Mouse (Mus musculus) limb, embryonic 12.5 days (tissue): ENCODE results near the gene E030018B13Rik. TPM values are rescaled to one million over a fixed set of nuclear protein-coding genes. Genes with fewer than 3 reads are reported as not detected.

ENCODE experiments used
- ATAC-seq: fragments of 200-750 bp; cut with Nextera tagmentation; 2 replicates; pipeline ENCODE4 v1.8.0; 2017; ENCODE audit warnings: low read depth, moderate TSS enrichment; ENCODE audit not compliant: insufficient number of reproducible peaks, insufficient read depth, low FRiP score, low TSS enrichment
- H3K27ac ChIP-seq: fragments of 300-500 bp; sonication (generic); 2 replicates; pipeline ENCODE4 v1.5.1; 2016; ENCODE audit warnings: mild to moderate bottlenecking, moderate library complexity
- H3K27me3 ChIP-seq: fragments of 300-500 bp; sonication (generic); 2 replicates; pipeline ENCODE4 v1.6.1; 2016; ENCODE audit warnings: mild to moderate bottlenecking, moderate library complexity
- H3K36me3 ChIP-seq: fragments of 300-500 bp; sonication (generic); 2 replicates; pipeline ENCODE4 v1.6.1; 2016; ENCODE audit warnings: mild to moderate bottlenecking, moderate library complexity
- H3K4me1 ChIP-seq: fragments of 300-500 bp; sonication (generic); replicated peaks from 2 replicates; pipeline ENCODE4 v1.6.1; 2016
- H3K4me2 ChIP-seq: fragments of 300-500 bp; sonication (generic); 2 replicates; pipeline ENCODE4 v1.6.1; 2016; ENCODE audit warnings: mild to moderate bottlenecking, moderate library complexity
- H3K4me3 ChIP-seq: fragments of 300-500 bp; sonication (generic); replicated peaks from 2 replicates; pipeline ENCODE4 v1.5.1; 2016; ENCODE audit warnings: mild to moderate bottlenecking
- H3K9ac ChIP-seq: fragments of 300-500 bp; sonication (generic); replicated peaks from 2 replicates; pipeline ENCODE4 v1.6.1; 2016; ENCODE audit warnings: mild to moderate bottlenecking, moderate library complexity
- H3K9me3 ChIP-seq: fragments of 300-500 bp; sonication (generic); 2 replicates; pipeline ENCODE4 v1.6.1; 2016; ENCODE audit warnings: mild to moderate bottlenecking, moderate library complexity
- WGBS: fragments of 180-500 bp; shearing (Covaris S2); methylation state at CpG from one replicate; pipeline ENCODE4 v1.1.7; 2016; 5-methylcytosine and 5-hydroxymethylcytosine counted together
- polyA plus RNA-seq: library from polyadenylated mRNA; unstranded; fragments of >200 nt; fragmentation: Nextera tagmentation; extraction: Ambion mirVana; gene quantifications from 2 replicates; pipeline ENCODE4 v1.2.1, GENCODE M21; 2016

Gene E030018B13Rik
- polyA plus RNA-seq, 1 experiment from 2014 or later: not detected

DNA sequence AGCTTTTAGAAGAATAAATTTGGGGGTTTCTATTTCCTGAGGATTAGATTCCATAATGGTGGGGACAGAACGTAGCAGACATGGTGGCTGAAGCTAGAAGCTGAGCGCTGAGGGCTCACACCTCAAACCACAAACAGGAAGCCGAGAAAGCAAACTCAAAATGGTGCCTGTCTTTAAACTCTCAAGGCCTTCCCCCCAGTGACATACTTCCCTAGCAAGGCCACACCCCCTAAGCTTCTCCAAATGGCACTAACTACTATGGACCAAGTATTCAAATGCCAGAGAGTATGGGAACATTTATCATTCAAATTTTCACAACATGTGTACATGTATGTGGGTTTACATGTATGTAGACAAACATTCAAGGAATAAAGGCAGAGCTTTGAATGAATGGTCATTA, 13.5 kb downstream of the E030018B13Rik start:
- Histone ChIP-seq H3K9me3 (no peaks in the 10 kb centered on the region), H3K4me1 (peaks cover 23% of the 10 kb centered on the region), H3K4me2 (no peak overlapping the region), H3K27me3 (no peaks in the 10 kb centered on the region), H3K36me3 (no peaks in the 10 kb centered on the region), H3K27ac (no peak overlapping the region), H3K4me3 (no peak overlapping the region), H3K9ac (no peak overlapping the region)
- 89% methylated on average over 3 of the region's 3 CpGs for WGBS
- ATAC-seq: no peak

DNA sequence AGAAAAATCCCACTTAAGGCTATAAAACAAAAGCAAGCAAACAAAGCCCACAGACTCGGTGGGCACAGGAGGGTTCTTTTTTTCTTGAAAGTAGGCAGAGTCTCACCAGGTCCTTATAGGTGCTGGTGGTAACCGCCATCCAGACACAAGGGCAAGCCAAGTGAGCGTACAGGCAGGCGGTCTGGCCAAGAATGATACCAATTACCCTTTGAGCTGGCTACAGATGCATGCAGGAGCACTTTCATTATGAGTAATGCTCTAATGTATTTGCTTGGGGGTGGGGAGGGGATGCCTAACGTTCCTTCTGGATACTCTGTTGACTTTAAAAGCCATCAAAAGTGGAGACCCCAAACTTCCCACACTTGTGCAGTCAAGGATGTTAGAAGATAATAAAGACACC, 14.1 kb downstream of the E030018B13Rik start:
- Histone ChIP-seq H3K4me1 (peaks cover 23% of the 10 kb centered on the region), H3K27ac (no peak overlapping the region), H3K36me3 (no peaks in the 10 kb centered on the region), H3K9ac (no peak overlapping the region), H3K27me3 (no peaks in the 10 kb centered on the region), H3K4me2 (no peak overlapping the region), H3K4me3 (no peak overlapping the region), H3K9me3 (no peaks in the 10 kb centered on the region)
- ATAC-seq: no peak
- WGBS: 90% methylated on average over 5 of the region's 5 CpGs

DNA sequence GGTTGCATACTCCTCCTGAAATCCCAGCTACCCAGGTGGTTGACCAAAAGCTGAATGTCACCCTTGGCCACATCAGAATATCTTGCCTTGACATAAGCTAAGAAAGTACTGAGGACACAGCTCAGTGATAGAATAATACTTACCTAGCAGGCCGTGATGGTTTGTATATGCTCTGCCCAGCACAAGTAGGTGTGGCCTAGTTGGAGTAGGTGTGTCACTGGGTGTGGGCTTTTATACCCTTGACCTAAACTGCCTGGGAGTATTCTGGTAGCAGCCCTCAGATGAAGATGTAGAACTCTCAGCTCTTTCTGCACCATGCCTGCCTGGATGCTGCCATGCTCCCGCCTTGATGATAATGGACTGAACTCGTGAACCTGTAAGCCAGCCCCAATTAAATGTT, 15.8 kb downstream of the E030018B13Rik start:
- no peak overlapping the region for H3K4me2 ChIP-seq
- H3K4me1 ChIP-seq: peaks cover 19% of the 10 kb centered on the region
- H3K9ac ChIP-seq: no peak overlapping the region
- WGBS: 87% methylated on average over 3 of the region's 3 CpGs
- no peaks in the 10 kb centered on the region for H3K36me3 ChIP-seq
- no peak overlapping the region for H3K4me3 ChIP-seq
- no peaks in the 10 kb centered on the region for H3K27me3 ChIP-seq
- no peak overlapping the region for H3K27ac ChIP-seq
- ATAC-seq: no peak
- H3K9me3 ChIP-seq: no peaks in the 10 kb centered on the region

DNA sequence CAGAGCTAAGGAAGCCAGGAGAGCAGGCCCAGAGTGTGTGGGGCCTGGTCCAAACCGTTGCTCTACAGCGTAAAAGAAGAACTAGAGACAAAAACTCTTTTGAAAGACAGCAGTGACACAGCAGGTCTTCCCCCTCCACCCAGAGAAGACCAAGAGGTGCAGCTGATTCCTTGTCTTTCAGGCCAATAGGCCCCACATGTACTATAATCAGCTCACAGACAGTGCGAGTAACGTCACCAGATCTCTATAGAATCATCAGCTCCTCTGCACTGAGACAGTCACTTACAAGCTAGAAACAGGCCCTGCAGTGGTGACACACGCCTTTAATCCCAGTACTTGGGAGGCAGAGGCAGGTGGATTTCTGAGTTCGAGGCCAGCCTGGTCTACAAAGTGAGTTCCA, 17.2 kb downstream of the E030018B13Rik start:
- WGBS: 89% methylated on average over 6 of the region's 6 CpGs
- H3K4me2 ChIP-seq: no peak overlapping the region
- no peak overlapping the region for H3K4me3 ChIP-seq
- ATAC-seq: no peak
- peaks cover 19% of the 10 kb centered on the region for H3K4me1 ChIP-seq
- H3K36me3 ChIP-seq: no peaks in the 10 kb centered on the region
- no peak overlapping the region for H3K9ac ChIP-seq
- no peak overlapping the region for H3K27ac ChIP-seq
- no peaks in the 10 kb centered on the region for H3K9me3 ChIP-seq
- H3K27me3 ChIP-seq: no peaks in the 10 kb centered on the region

DNA sequence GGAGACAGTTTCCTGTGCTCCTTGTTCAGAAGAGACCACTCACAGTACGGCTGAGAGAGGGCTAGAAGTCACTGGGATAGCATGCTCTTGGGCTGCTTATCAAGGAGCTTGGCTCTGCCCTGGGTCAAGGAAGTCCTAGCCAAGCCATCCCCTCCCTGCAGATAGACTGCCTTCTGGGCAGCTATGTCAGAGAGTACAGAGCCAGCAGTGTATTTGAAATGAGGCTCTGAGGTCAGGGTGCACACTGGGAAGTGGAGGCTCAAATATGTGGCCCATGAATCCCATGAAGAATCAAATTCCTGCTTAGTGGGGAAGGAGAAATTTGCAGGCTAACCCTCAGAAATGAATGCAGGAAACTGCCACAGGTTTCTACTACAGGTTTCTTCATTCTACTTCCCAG, 17.9 kb downstream of the E030018B13Rik start:
- Histone ChIP-seq H3K4me1 (peaks cover 19% of the 10 kb centered on the region), H3K27ac (no peak overlapping the region), H3K9me3 (no peaks in the 10 kb centered on the region), H3K9ac (no peak overlapping the region), H3K4me3 (no peak overlapping the region), H3K36me3 (no peaks in the 10 kb centered on the region), H3K4me2 (no peak overlapping the region), H3K27me3 (no peaks in the 10 kb centered on the region; the same call in 1 of the 2 replicates)
- ATAC-seq: no peak
- 85% methylated on average over 1 of the region's 1 CpGs for WGBS

DNA sequence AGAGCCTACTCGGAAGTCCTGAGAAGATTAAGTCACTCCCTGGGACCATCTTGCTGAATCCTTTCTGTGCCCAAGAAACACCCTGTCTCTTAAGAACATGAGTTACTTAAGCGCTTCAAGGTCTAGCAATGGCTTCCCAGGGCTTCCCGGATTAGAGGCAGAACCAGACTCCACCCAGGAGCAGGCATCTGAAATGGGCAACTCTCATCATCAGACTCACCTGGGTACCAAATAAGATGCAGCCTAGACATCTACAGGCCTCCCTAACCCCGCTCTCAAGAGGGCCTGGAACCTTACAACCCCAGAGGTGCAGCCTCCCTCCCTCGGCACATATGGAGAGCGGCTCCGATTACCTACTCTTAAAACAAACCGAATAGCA, 19.1 kb downstream of the E030018B13Rik start:
- peak overlapping the region; percentile 81 for H3K4me3 ChIP-seq
- no peak for ATAC-seq
- peak overlapping the region; percentile 53; the same call in 1 of the 2 replicates for H3K27ac ChIP-seq
- H3K36me3 ChIP-seq: no peaks in the 10 kb centered on the region
- H3K27me3 ChIP-seq: no peaks in the 10 kb centered on the region; the same call in 1 of the 2 replicates
- WGBS: 21% methylated on average over 8 of the region's 8 CpGs
- 0 out of 2 replicates have a peak overlapping the region, but pooled peaks have one; percentile 23 for H3K9ac ChIP-seq
- peaks cover 24% of the 10 kb centered on the region for H3K4me1 ChIP-seq
- peak overlapping the region; percentile 92 for H3K4me2 ChIP-seq
- no peaks in the 10 kb centered on the region for H3K9me3 ChIP-seq

DNA sequence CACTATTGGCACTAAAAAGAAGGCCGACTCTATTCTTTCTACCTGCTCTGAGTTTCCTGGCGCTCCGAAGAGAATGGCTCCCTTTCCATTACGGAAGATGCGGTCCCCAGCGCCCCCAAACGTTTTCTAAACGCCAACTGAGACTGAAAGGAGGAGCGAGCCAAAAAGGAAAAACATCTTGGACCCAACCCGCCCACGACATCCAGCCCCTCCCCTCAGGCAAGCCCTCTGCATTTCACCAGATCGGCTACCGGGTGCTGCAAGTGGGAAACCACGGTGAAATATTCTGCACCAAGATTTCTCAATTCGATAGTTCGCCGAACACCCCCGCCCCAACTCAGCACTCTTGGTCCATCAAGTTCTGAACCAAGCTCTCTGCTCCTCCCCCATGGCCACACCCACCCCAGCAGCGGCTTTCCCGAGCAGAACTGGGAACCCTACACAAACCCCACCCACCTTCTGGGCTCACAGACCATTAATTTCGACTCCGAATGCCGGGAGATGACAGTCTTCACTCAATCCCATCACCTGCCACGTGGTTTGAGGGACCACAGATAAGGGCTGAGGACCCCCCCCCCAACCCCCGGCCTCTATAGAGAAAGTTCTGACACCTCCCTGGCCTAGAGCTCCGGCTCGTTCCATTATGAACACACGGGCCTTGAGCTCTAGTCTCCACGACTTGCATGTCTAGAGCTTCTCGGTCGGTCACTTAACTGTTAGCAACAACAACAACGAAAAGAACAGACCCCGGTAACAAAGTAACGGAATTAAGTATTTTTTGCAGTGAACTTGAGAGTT, 19.7 kb downstream of the E030018B13Rik start:
- no peaks in the 10 kb centered on the region; the same call in 1 of the 2 replicates for H3K27me3 ChIP-seq
- H3K4me3 ChIP-seq: peak overlapping the region; percentile 81
- H3K4me1 ChIP-seq: peaks cover 24% of the 10 kb centered on the region
- H3K4me2 ChIP-seq: peak overlapping the region; percentile 92
- peak overlapping the region; percentile 23; the same call in 1 of the 2 replicates for H3K9ac ChIP-seq
- WGBS: 1% methylated on average over 34 of the region's 34 CpGs
- no peaks in the 10 kb centered on the region for H3K9me3 ChIP-seq
- peak overlapping the region; percentile 91 for H3K27ac ChIP-seq
- ATAC-seq: no peak
- no peaks in the 10 kb centered on the region for H3K36me3 ChIP-seq

DNA sequence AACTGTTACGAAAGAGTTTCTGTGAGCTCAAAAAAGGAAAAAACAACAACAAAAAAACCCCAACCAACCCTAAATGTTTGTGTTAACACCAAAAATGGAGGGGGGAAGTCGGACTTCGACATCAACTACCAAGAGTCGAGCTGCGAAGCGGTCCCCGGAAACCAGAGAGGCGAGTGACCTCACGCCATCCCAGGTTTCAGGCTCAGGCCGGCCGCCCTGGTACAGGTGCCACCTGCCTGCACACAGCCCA, 20.3 kb downstream of the E030018B13Rik start:
- peak overlapping the region; percentile 91 for H3K27ac ChIP-seq
- no peak for ATAC-seq

DNA sequence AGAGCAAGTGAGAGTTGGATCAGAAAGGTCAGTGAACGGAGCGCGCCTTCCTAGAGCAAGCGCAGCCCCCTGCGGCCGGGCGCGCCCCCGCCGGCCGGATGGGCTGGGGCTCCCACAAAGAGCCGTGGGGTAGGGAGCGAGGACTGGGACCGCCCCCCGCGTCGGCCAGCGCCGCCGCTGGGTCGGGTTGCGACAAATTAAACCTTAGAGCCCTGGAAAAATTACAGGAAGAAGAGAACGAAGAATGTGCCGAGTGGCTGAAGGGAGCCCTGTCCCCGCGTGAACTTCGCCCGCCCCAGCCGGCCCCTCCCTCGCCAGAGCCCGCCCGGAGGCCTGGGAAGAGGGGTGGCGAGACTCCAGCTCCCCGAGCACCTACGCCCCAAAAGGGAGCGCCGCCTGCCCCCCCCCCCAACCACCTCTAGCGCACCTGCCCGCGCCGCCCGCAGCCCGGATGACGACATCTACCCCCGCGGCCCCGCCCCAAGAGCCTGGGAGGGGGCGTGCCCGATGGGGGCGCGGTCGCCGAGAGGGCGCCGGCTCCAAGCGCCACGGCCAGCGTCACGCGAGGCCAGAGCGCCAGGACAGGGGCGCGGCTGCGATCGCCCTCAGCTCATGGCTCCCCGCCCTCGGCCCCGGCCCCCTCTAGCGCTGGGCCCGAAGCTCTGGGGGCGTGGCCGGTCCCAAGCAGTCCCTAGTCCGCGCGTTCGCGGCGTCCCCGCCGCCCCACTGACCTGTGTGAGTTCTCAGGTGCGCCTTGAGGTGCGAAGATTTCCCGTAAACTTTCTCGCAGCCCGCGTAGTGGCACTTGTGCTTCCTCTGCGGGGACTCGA, 20.8 kb downstream of the E030018B13Rik start:
- under 1% methylated on average over 88 of the region's 88 CpGs for WGBS
- H3K4me2 ChIP-seq: peak overlapping the region; percentile 92
- H3K27me3 ChIP-seq: no peaks in the 10 kb centered on the region; the same call in 1 of the 2 replicates
- no peaks in the 10 kb centered on the region for H3K9me3 ChIP-seq
- H3K36me3 ChIP-seq: no peaks in the 10 kb centered on the region
- peak overlapping the region; percentile 83 for H3K9ac ChIP-seq
- ATAC-seq: peak; percentile 4; the same call in 1 of the 2 replicates
- peaks cover 24% of the 10 kb centered on the region for H3K4me1 ChIP-seq
- peak overlapping the region; percentile 91 for H3K27ac ChIP-seq
- peak overlapping the region; percentile 81 for H3K4me3 ChIP-seq

More for the DNA sequence above, 20.3 kb downstream of the E030018B13Rik start:
- Histone ChIP-seq H3K9me3 (no peaks in the 10 kb centered on the region), H3K4me1 (peaks cover 24% of the 10 kb centered on the region), H3K9ac (peak overlapping the region; percentile 83), H3K4me2 (peak overlapping the region; percentile 92), H3K36me3 (no peaks in the 10 kb centered on the region), H3K27me3 (no peaks in the 10 kb centered on the region; the same call in 1 of the 2 replicates), H3K4me3 (peak overlapping the region; percentile 81)
- 1% methylated on average over 11 of the region's 11 CpGs for WGBS

DNA sequence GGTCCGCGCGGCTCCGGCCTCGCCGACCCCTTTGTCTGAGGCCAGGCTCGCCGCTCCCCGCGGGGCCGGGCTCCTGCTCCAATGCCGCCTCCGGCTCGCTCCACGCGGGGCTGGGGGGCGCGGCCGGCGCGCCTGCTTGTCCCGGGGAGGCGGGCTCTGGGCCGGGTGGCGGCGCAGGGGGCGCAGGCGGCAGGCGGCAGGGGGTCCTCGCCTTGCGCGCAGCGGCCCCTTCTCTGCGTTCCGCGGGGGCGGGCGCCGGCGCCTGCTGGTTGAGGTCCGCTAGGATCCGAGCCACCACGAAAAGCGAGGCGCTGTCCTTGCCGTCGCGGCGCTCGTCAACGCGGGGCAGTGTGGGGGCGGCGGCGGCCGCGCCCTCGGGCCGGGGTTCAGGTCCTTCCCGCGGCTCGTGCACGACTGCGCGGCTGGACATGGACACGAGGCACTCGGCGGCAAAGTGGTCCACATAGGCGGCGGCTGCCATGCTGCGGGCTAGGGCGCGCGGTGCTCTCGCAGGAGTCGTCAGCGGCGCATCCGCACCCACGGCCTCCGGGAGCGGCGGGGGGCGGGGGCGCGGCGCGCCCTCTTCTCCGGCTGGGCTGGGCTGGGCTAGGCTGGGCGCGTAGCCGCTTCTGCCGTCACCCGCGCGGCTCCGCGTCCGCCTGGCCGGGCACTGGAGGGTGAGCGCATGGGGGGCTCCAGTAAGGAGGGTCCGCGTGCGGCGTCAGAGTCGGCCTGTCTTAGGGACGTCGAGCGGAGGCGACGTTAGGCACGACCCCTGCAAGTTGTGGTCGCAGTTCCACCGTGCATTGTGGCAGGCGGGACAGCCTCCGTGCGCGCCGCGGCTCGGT, 21.6 kb downstream of the E030018B13Rik start:
- Histone ChIP-seq H3K4me2 (peak overlapping the region; percentile 92), H3K4me1 (peaks cover 24% of the 10 kb centered on the region), H3K4me3 (peak overlapping the region; percentile 81), H3K9ac (peak overlapping the region; percentile 83), H3K27ac (peak overlapping the region; percentile 91), H3K36me3 (no peaks in the 10 kb centered on the region), H3K27me3 (no peaks in the 10 kb centered on the region; the same call in 1 of the 2 replicates), H3K9me3 (no peaks in the 10 kb centered on the region)
- under 1% methylated on average over 109 of the region's 121 CpGs for WGBS
- ATAC-seq: no peak; the same call in none of the 2 replicates
